Mouse (Mus musculus) liver, embryonic 14.5 days (tissue): ENCODE measurements around the gene Tex13c2.

Experiments used
- CTCF ChIP-seq: IDR thresholded peaks from 2 replicates; pipeline ENCODE4 v1.5.1; 2016; ENCODE audit warnings: antibody characterized with exemption, low read depth, control low read depth
- EP300 ChIP-seq: IDR thresholded peaks from 2 replicates; pipeline ENCODE4 v1.6.1; 2016; ENCODE audit warnings: antibody characterized with exemption, low read depth

GRCm38 (mm10) chrX:42454533-42454932 is 35.0 kb upstream of the Tex13c2 start:
- TF ChIP-seq CTCF: no peak
- TF ChIP-seq EP300: no peak
